Comparison of ENCODE assay signal across 33 mouse cellular contexts in the genomic region with DNA sequence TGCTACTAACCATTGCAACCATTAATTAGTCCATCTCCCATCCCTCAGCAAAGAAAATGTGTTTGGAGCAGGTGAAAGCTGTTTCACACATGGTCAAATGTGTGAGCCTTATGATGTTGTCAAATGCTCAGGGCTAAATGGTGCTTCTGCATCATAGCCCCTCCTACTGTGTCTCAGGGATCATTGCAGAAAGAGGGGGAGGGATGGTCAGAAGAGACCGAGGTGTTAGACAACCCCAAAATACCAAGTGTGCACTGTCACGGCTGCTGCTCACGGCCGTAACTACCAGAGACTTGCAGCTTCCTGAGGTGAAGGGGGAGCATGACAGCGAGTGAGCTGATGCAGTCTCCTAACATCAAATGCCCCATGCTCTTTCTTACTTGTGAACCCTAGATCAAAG. TPM values are rescaled to one million over a fixed set of nuclear protein-coding genes. Genes with fewer than 3 reads are reported as not detected.
A peak's percentile ranks its signal among the peaks of the same experiment; 100 is the strongest.
DNase-seq lines count a peak whose midpoint lies in the region; ATAC-seq lines count a peak whose summit lies in the region.
"Had no signal": no experiment of that assay in that cellular context is flagged by ENCODE, and none has a peak within 500 bp of the region (broad histone marks: within the 10 kb centered on the region; RNA-seq: fewer than 3 reads in every experiment).

No protein-coding gene starts in this region.

- H3K4me3 ChIP-seq in kidney, embryonic 15.5 days (replicated peaks): no peak overlapping the region
- H3K4me3 ChIP-seq: embryonic facial prominence, embryonic 13.5 days; embryonic facial prominence, embryonic 15.5 days; erythroblast, embryonic 14.5 days; forebrain, embryonic 10.5 days; forebrain, embryonic 12.5 days had no signal

- H3K27ac ChIP-seq in kidney, embryonic 15.5 days: no peak overlapping the region
- H3K27ac ChIP-seq: embryonic facial prominence, embryonic 13.5 days; embryonic facial prominence, embryonic 15.5 days; forebrain, embryonic 10.5 days; forebrain, embryonic 12.5 days had no signal

- no peak overlapping the region for H3K4me2 ChIP-seq in kidney, embryonic 15.5 days
- H3K4me2 ChIP-seq: embryonic facial prominence, embryonic 13.5 days; embryonic facial prominence, embryonic 15.5 days; forebrain, embryonic 12.5 days had no signal

- DNase-seq in kidney, postnatal 36 days: no peak
- DNase-seq in A20 (ENCODE audit: low read depth, low spot score): peak; percentile 76
- DNase-seq in retina, postnatal 1 day: no peak
- no peak for DNase-seq in cerebellum, postnatal 4 days (ENCODE audit: low spot score in 2 of 2)
- DNase-seq in right cerebral cortex, postnatal 14 days: no peak
- DNase-seq: adrenal gland, adult 8-10 months; adrenal gland, postnatal 14 days; adrenal gland, postnatal 36 days; B cell, adult 2 months; cerebellum, adult 11-12 months; cerebellum, adult 2 months; cerebellum, adult 9-10 months; cerebellum, postnatal 10 days; cerebellum, postnatal 25 days; embryo, embryonic 11 days had no signal

- H3K9ac ChIP-seq in kidney, embryonic 15.5 days: no peak overlapping the region
- H3K9ac ChIP-seq: embryonic facial prominence, embryonic 13.5 days; embryonic facial prominence, embryonic 15.5 days; forebrain, embryonic 12.5 days had no signal

- H3K4me1 ChIP-seq in kidney, embryonic 15.5 days: no peaks in the 10 kb centered on the region
- H3K4me1 ChIP-seq: embryonic facial prominence, embryonic 13.5 days; embryonic facial prominence, embryonic 15.5 days; forebrain, embryonic 10.5 days; forebrain, embryonic 12.5 days had no signal

- peak; percentile 58; the same call in 1 of the 2 replicates for ATAC-seq in kidney, embryonic 15.5 days (replicated peaks; ENCODE audit: low FRiP score)
- peak; percentile 15; the same call in 1 of the 2 replicates for ATAC-seq in granulocyte monocyte progenitor cell, adult 5-6 weeks (replicated peaks; ENCODE audit: poor library complexity, severe bottlenecking)
- ATAC-seq in neutrophil, adult 5-6 weeks (ENCODE audit: extremely low read depth, insufficient number of reproducible peaks, low FRiP score, poor library complexity, severe bottlenecking): peak; percentile 44; the same call in 1 of the 2 replicates
- ATAC-seq: activated CD4-positive, CD25-positive, alpha-beta regulatory T cell, adult 4 months; CD4-positive, CD25-positive, alpha-beta regulatory T cell, adult 4 months; forebrain, embryonic 14.5 days; forebrain, embryonic 16.5 days; Patski had no signal

- H3K9me3 ChIP-seq in kidney, embryonic 15.5 days (replicated peaks): no peaks in the 10 kb centered on the region
- H3K9me3 ChIP-seq: embryonic facial prominence, embryonic 13.5 days; embryonic facial prominence, embryonic 15.5 days; forebrain, embryonic 10.5 days; forebrain, embryonic 12.5 days; G1E had no signal

- no peaks in the 10 kb centered on the region for H3K27me3 ChIP-seq in kidney, embryonic 15.5 days
- H3K27me3 ChIP-seq: CH12.LX; embryonic facial prominence, embryonic 13.5 days; embryonic facial prominence, embryonic 15.5 days; forebrain, embryonic 12.5 days had no signal

- H3K36me3 ChIP-seq in kidney, embryonic 15.5 days: no peaks in the 10 kb centered on the region
- H3K36me3 ChIP-seq: embryonic facial prominence, embryonic 13.5 days; embryonic facial prominence, embryonic 15.5 days; forebrain, embryonic 10.5 days; forebrain, embryonic 12.5 days; G1E had no signal

- 23% methylated on average over 5 of the region's 5 CpGs for WGBS in kidney, embryonic 15.5 days

RNA-seq across cellular contexts. Expression of a gene that starts 6.3 kb away (rescaled TPM):
- 35.0 and 46.5 TPM in 2 replicates for polyA plus RNA-seq in kidney, embryonic 15.5 days (2015; fragmentation: Nextera tagmentation; extraction: Ambion mirVana)
- total RNA-seq in granulocyte monocyte progenitor cell, adult 5-6 weeks (2014; fragmentation: Nextera tagmentation): 132 and 140 TPM in 2 replicates
- 36.1 and 42.1 TPM in 2 replicates for total RNA-seq in granulocyte monocyte progenitor cell, adult 5-6 weeks (2017)
- total RNA-seq in neutrophil, adult 5-6 weeks (2017): 168 and 172 TPM in 2 replicates

RNA-seq across cellular contexts. Expression of a gene that starts 50.8 kb away (rescaled TPM):
- polyA plus RNA-seq in kidney, embryonic 15.5 days (2015; fragmentation: Nextera tagmentation; extraction: Ambion mirVana): not detected in 2 replicates
- total RNA-seq in granulocyte monocyte progenitor cell, adult 5-6 weeks (2014; fragmentation: Nextera tagmentation): not detected in 2 replicates
- total RNA-seq in granulocyte monocyte progenitor cell, adult 5-6 weeks (2017): not detected in 2 replicates
- total RNA-seq in neutrophil, adult 5-6 weeks (2017): not detected in 2 replicates
- total RNA-seq: adrenal gland, adult 18-20 months; adrenal gland, adult 8-10 months; adrenal gland, postnatal 14 days; adrenal gland, postnatal 36 days; CH12.LX; common myeloid progenitor, adult 5-6 weeks; G1E had no signal
- polyA plus RNA-seq: activated CD4-positive, CD25-positive, alpha-beta regulatory T cell, adult 4 months; CD4-positive, CD25-positive, alpha-beta regulatory T cell, adult 4 months; cerebellum, adult 2 months; embryonic facial prominence, embryonic 11.5 days; embryonic facial prominence, embryonic 13.5 days; embryonic facial prominence, embryonic 15.5 days; erythroblast, embryonic 14.5 days; forebrain, embryonic 10.5 days; forebrain, embryonic 12.5 days; forebrain, embryonic 14.5 days; forebrain, embryonic 16.5 days; G1E; Patski had no signal

RNA-seq across cellular contexts. Expression of a gene that starts 58.4 kb away (rescaled TPM):
- polyA plus RNA-seq in kidney, embryonic 15.5 days (2015; fragmentation: Nextera tagmentation; extraction: Ambion mirVana): 0.15 and 0.17 TPM in 2 replicates
- total RNA-seq in granulocyte monocyte progenitor cell, adult 5-6 weeks (2014; fragmentation: Nextera tagmentation): not detected in 2 replicates
- total RNA-seq in granulocyte monocyte progenitor cell, adult 5-6 weeks (2017): 1.0 and 1.1 TPM in 2 replicates
- not detected in 2 replicates for total RNA-seq in neutrophil, adult 5-6 weeks (2017)
- total RNA-seq: adrenal gland, adult 18-20 months; adrenal gland, postnatal 14 days; adrenal gland, postnatal 36 days had no signal
- polyA plus RNA-seq: activated CD4-positive, CD25-positive, alpha-beta regulatory T cell, adult 4 months; embryonic facial prominence, embryonic 13.5 days; erythroblast, embryonic 14.5 days; forebrain, embryonic 14.5 days; forebrain, embryonic 16.5 days had no signal
